Mouse (Mus musculus) lung, postnatal 36 days (tissue): ENCODE results near the gene Cttnbp2.

ENCODE experiments used
- DNase-seq: peaks from one replicate; pipeline ENCODE4 v3.0.0; 2022; ENCODE audit warnings: mixed read lengths

The Cttnbp2 gene

DNA sequence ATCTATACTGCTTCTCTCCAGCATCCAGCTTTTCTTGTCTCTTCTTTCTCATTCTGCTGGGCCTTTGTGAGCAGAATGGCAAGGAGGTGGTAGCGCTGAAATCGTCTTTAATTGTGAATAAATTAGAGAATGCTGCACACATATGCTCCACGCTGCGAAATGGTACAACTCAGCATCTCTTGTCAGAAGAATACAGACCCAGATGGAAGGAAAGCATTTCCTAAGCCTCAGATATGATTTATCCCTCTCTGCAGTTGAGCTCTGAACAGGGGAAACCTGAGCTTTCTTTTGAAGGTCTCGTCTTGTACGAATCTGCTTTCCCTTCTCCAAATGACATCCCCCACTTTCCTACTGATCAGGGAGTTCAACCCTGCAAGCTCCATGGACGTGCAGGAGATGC, 48.4 kb downstream of the Cttnbp2 start:
- no peak for DNase-seq

DNA sequence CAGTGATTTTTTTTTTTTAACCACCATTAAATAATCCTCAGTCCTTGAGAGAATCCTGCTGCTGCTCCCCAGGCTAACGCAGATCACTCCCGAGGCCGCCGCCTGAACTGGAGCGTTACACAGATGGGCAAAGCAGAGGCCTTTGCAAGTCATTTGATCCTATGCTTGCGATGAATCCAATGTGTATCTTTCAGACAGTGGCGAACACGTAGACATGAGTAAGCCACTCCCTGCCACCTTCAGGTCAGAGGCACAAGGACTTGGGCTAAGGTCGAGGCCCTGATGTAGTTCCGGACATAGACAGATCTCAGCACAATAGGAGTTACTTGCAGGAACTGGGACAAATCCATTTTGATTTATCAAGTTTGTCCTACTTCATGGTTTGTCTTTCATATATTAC, 49.0 kb downstream of the Cttnbp2 start:
- DNase-seq = no peak

DNA sequence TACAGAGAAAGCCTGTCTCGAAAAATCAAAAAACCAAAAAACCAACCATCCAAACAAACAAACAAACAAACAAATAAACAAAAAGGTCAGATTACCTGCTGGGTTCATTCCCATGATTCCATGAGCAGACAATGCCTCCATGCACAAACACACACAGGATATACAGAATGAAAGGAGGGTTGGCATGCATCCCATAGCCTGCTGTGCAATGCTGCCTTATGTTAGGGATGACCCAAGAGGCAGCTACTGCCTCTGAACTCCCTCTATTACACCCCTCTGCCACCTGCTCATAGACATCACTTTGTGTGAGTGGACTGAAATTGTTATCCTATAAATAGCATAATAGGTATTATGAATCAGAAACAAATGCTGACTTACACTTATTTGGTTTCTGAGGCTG, 55.0 kb downstream of the Cttnbp2 start:
- DNase-seq = no peak

DNA sequence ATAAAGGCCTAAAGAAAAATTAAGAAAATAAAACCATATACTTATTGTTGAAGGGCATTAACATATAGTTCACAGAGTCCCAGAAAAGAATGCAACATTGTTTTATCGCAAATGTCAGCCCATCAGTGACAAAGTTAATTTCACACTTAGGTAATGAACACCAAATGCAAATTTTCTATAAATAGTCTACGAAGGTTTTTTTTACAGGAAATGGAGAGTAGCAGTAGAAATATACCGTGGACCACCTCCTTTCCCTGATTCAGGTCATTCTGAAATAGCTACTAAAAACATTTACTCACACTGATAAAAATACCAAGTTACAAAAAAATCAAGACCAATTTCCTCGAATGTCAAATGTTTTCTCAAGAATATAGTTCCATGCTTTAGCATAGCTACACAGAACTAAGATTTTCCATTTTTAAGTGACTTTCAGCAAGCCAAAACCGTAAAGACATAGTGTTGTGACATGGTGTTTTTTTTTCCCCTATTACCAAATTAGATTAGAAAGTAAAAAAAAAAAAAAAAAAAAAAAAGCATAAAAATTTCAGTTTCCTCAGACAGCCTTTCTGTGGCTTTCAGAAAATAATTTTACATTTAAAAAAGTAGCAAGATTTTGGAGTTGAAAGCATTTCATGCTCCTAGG, 64.0 kb downstream of the Cttnbp2 start:
- DNase-seq = no peak

DNA sequence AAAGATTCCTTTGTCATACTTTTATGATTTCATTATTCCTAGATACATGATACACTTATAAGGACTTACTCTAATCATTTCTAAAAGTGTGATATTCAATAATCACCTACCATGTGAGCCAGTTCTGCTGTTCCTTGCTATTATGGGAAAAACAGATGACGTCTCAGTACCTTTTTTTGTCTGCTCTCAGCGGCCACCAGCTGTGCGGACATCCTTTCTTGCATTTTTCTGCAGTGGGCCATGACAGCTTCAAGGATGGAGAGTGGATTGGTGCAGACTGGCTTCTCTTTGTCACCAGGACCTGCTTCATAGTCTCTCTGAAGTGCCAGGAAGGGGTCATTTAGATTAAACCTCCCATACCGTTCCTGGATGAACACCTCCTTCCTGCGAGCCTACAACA, 66.6 kb downstream of the Cttnbp2 start:
- no peak for DNase-seq

DNA sequence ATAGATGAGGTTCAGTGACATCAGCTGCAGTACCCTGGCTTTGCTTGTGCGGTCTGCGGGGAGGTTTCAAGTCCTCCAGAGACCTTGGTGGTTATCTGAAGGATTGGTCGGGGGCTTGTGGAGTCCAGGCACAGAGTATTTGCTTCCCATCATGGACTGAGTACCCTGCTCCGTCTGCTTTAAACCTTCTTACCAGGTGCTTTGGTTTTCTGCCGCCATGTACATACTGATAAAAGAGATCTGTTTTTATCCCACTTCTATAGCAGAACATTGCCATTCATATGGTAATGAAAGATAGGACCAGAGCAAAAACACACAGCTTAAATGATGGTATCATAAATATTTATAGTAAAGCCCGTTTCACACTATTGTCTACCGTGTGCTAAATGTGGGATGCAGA, 67.7 kb downstream of the Cttnbp2 start:
- DNase-seq = no peak

DNA sequence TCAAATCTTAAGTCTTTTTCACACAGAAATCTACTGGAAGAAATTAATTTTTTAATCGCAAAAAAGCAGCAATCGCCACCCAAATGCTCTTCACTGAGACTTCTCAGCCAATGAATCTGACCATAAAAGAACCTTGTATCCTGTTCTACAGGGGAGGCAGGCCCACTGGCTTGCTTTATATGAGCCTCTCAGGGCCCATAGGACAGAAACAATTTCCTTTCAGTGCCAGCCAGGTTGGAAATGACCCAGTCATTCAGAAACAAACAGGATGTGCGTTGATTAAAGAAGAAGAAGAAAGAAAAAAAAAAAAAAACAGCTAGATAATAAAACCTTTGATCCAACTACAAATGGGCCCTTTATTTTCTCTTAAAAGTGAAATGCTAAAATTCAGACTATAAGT, 68.3 kb downstream of the Cttnbp2 start:
- no peak for DNase-seq

DNA sequence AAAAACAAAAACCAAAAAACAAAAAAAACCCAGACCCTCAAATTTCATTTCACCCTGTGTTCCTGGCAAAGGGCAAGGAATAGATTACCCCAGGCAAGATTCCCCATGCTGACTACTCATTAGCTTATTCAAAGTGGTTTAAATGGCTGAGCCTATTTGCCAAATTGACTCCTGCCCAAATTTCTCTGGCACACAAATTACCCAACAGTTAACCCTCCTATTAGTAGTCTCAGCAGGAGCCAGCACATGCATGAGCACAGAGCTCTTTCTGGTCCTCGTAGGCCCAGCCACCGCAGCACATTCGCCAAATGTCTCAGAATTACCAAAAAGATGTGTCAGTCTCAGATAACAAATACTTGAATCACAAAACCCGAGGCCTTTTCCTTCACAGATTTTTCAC, 68.9 kb downstream of the Cttnbp2 start:
- no peak for DNase-seq

DNA sequence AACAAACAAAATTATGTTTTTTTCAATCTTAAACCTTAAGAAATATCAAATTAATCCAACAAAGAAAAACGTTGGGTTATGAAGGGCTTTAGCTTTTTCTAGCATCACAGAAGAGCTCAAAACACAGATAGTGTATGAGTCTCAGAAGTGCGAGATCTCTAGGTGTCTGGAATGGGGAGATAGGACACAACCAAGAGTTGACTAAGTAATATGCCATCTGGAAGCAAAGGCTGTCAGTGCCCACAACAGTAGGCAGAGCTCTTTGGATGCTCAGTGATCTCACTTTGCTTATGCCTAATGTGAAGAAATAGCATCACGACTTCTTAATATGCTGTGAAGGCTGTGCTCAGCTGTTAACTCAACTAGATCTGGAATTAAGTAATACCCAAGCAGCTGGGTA, 72.3 kb downstream of the Cttnbp2 start:
- DNase-seq = no peak

DNA sequence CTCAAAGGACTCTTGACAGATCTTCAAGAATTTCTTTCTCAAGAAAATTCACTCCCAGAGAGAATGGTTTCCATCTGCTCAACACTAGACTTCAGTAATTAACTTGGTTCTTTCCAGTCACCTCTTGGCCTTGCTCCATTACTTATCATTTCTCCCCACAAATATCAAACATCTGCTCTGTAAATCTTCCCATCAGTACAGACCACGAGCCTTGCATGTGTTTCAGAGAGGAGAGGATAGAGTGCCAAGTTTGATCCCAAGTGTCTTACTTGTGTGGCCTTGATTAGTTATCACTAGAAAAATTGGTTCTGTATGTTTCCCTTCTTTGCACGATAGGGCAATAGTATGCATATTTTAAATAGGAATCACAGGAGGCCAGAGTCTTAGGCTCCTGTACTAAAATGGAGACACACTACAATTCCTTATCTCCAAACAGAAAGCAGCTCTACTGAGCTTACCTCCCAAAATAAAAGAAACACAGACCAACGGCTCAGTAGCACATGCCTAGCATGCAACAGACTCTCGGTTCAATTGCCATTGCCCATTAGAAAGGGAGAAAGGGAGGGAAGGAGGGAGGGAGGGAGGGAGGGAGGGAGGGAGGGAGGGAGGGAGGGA, 73.6 kb downstream of the Cttnbp2 start:
- no peak for DNase-seq

DNA sequence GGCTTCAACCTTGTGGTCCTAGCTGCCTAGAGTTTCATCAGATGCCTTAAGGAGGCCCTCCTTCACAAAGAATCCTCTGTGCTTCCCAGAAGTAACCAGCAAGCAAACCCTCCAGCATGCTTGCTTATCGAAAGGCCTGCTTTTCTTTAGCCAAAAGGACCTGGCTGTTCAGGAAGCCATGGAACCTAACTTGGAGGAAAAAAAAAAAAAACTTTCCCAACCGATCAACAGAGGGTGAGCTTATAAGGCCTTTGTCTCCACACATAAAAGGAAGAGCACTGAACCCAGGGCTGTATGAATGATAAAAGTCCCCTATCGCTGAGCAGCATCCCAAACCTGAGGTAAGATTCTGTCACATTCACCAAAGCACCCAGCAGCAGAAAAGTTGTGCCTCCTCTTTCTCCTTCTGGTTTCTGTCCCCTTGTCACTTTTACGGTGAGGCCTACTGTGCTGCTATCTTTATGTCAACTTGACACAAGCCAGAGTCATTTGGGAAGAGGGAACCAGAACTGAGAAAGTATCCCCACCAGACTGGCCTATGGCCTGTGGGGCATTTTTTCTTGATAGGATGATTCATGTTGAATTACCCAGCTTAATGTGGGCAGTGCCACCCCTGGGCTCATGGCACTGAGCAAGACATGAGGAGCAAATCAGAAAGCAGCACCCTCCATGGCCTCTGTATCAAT, 78.4 kb downstream of the Cttnbp2 start:
- no peak for DNase-seq

DNA sequence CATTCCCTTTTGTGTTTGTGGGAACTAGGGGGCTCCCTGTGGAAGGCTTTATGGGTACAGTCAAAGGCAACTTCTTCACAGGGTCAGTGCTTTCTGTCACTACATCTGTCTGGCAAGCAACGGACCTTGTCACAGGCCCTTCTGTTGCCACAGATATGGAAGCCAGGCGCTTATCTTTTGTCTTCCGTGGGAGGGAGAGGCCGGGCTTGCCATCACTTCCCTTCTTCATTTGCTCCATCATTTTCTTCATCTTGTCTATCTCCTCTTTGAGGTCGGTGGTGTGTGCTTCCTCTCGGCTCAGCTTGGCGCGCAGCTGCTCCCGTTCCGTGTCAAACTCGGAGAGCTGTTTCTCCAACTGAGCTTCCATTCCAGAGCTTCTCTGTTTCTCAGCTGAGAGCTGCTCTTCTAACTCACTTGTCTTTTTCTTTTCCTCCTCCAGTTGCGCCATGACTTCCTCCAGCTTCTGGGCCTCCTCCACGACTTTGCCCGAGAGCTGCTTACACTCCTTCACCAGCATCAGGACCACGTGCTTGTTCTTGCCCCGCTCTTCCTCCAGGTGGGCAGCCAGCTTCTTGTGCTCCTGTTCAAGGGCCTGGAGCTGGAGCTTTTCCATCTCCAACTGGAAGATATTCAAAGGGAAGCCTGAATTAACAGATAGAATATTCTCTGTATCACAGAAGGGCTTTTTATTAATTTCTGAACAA, 79.7 kb downstream of the Cttnbp2 start:
- DNase-seq = no peak

DNA sequence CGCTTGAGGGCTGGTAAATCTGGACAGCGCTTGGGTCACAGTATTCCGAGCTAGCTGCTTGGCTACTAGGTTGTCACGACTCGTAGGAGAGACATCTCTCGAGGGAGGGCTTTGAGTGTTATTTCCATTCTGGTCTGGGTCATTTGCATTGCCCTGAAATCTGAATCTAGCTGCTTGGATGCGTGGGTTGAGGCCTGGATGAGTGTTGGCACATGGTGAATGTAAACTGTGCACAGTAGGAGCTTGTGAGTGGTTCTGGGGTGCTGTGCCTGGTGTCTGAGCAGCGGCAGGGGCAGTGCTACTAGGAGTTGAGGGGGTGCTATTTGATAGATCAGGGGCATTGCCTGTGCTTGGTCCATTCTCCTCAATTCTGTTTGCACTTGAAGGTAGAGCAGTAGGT, 80.3 kb downstream of the Cttnbp2 start:
- no peak for DNase-seq

DNA sequence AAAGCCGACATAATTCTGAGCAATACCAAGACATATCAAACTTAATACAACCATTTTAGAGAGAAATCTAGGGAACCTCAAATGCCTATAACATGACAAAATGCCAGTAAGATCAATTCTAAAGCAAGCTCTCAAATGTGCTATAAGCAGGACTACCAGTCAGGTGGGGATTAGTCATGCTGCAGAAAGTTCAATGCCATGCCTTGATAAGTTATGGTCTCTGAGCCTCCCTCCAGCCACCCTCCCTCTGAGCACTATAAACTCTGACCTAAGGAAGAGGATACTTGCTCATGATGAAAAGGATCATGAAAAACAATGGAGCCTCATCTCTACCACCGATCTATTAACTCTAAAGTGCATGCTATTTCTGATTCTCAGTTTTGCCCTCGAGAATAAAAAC, 82.3 kb downstream of the Cttnbp2 start:
- no peak for DNase-seq

DNA sequence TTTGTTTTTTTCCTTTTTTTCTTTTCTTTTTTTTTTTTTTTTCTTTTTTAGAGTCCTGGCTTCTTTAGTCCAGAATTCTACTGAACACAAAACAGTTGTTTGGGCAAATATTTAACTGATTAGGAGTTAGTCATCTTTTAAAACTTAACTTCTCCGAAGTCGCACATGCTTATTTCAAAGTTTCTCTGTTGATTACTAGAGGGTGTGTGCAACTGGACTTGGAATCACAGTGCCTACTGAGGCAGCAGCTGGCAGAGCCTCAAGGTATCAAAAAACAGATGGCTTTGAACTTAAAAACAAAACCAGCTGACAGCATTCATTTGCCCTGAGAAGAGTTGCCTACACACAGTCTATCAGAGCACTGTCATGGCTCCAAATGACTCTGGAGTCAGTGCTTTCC, 82.8 kb downstream of the Cttnbp2 start:
- no peak for DNase-seq

DNA sequence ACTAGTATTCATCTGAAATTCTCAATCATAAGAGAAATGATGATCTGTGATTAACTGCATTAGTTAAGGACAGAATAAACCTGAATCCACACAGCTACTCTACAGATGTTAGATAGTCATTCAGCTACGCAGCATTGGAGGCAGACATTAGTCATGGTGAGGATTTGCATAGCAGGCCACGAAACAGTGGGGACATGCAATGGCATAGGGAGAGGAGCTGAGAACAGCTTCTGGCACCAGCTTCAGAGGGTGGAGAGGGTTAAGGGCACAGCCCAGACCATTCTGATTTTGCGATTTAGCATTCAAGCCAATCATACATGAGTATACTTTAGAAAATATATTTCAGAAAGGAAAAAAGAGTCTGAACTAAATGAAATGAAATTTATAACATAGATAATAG, 84.6 kb downstream of the Cttnbp2 start:
- DNase-seq = no peak

DNA sequence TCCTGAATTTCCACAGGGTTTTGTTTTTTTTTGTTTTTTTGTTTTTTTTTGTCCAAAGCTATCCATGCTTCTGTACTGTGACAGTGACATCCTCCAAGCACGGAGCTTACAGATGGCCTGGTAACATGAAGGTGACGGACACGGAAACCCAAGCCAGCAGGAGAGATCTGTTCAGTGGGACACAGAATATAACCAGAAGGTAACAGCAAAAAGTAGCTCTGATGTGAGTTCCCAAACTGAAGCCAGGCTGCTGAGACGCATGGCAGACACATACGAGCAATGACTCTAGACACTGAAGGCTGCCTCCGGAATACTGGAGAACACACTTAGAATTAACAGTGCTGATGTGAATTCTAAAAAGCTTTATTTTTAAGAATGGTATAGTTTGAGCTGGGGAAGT, 89.8 kb downstream of the Cttnbp2 start:
- DNase-seq = no peak

DNA sequence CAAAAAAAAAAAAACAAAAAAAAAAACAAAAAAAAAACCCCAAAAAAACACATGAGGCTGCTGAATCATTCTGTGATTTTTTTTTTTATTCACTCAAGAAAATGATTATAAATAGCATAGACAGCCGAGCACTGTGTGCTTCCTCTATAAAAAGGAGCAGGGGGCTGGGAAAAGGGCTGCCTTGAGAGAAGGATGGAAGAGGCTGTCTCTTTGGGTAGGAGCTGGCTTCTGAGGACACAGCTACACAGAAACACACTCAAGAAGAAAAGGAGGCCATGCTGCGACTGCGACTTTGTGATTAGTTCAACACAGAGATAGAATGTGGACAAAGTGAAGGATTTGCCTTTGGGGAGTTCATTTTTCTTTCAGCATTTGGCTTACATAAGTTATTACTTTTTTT, 90.3 kb downstream of the Cttnbp2 start:
- no peak for DNase-seq

DNA sequence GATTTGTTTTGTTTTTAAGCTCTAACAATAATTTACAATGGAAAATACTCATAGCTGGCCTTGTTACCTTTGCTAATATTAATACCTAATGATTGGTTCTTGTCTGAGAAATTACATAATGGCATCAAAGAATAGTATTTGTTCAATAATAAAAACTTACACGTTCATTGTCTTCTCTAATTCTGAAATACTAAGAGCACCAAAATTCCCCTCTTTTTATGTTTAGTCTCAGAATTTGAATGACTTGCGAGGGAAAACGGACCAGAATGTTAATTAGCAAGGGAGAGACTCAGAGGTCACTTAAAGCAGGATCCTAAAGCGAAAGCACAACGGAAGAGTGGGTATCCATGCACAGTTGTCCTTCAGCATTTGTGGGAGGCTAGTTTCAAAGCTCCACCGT, 91.5 kb downstream of the Cttnbp2 start:
- DNase-seq = no peak

DNA sequence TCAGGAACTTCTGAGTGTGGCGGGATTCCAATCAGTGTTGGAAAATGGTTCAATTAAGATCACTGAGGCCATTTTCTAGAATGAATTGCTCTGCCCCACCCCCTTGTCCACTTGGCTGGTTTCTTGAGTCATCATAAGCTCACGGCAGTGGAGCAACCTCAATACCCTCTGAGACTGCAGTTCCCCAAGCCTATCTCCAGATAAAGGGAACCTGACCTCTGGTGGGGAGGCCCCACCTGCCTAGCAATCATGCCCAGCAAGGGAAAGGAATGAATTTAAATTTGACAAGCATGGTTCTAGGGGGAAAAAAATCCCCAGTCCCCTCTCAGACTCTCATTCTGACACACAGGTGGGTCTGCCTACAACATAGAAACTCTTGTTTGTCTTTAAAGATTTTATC, 93.1 kb downstream of the Cttnbp2 start:
- DNase-seq = no peak

DNA sequence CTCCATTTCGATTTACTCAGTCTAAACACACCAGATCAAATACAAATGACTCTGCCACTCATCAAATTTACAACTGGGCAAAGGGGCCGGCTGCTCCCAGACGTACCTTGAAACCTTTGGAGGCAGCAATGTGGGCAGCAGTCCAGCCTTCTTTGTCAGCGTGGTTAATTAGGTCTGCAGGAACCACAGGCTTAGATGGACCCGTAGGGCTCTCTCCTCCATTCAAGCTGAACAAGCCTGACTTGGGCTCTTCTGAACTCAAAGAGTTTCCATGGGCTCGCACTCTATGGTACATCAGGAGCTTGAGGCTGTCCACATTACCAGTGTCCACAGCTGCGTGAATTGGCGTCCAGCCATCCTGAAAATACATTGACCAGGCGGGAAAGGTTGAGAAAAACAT, 94.0 kb downstream of the Cttnbp2 start:
- DNase-seq = no peak

DNA sequence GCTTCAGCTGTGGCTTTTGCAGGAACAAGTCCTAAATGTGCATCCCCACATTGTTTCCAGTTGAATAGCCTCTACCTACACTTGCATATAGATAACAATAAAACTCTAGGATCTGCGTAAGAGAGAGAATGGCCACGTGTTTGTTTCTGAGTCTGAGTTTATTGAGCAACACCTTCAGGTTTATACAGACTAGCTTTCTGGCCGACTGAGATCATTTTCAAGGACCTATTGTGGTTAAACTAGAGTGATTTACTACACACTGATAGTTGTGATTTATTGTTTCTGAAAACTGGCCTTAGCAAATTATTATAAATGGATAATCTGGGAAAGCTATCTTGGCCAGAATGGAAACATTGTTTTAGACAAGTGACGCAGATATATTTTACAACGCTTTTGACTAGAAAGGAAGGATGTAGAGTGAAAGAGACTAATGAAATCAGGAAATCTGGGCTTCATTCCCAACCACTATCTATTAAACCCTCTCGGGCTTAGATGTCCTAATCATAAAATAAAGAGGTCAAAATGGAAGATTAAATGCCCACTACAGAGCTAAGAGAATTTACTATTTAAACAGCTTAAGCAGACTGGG, 96.7 kb downstream of the Cttnbp2 start:
- DNase-seq = no peak

DNA sequence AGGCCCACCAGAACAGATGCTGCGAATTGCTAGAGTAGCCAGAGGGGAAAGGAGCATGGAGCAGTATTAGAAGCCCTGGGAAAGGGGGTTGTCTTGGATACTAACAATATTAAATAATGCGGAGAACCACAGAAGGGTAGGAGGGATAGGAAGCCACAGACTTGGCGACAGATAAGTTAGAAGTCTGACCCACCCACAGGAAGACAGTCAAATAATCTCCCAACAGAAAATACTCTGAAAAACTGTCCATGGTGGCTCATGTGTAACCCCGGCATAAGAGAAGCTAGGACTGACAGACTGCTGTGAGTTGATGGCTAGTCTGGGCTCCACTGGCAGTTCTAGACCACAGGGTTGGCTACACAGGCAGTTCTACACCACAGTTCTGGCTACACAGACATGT, 98.7 kb downstream of the Cttnbp2 start:
- no peak for DNase-seq
